Mouse (Mus musculus) embryonic facial prominence, embryonic 12.5 days (tissue): Measurements from ENCODE around the gene AC129217.1. TPM values are rescaled to one million over a fixed set of nuclear protein-coding genes. Genes with fewer than 3 reads are reported as not detected.
A peak's percentile ranks its signal among the peaks of the same experiment; 100 is the strongest.
"Not testable (repeated sequence)": the region's sequence is repeated elsewhere in the genome, so short reads cannot be mapped to it uniquely, and the experiment has no call there.

Experiments
- ATAC-seq: fragments of 200-750 bp; cut with Nextera tagmentation; 2 replicates; pipeline ENCODE4 v1.8.0; 2017; ENCODE audit not compliant: insufficient number of reproducible peaks, insufficient read depth, low FRiP score, low TSS enrichment
- H3K27ac ChIP-seq: fragments of 300-500 bp; sonication (generic); 2 replicates; pipeline ENCODE4 v1.5.1; 2016; ENCODE audit warnings: mild to moderate bottlenecking
- H3K27me3 ChIP-seq: fragments of 300-500 bp; sonication (generic); 2 replicates; pipeline ENCODE4 v1.6.1; 2016; ENCODE audit warnings: mild to moderate bottlenecking, moderate library complexity
- H3K36me3 ChIP-seq: fragments of 300-500 bp; sonication (generic); 2 replicates; pipeline ENCODE4 v1.6.1; 2016; ENCODE audit warnings: mild to moderate bottlenecking
- H3K4me1 ChIP-seq: fragments of 300-500 bp; sonication (generic); 2 replicates; pipeline ENCODE4 v1.6.1; 2016
- H3K4me2 ChIP-seq: fragments of 300-500 bp; sonication (generic); replicated peaks from 2 replicates; pipeline ENCODE4 v1.6.1; 2016; ENCODE audit warnings: mild to moderate bottlenecking, moderate library complexity
- H3K4me3 ChIP-seq: fragments of 300-500 bp; sonication (generic); 2 replicates; pipeline ENCODE4 v1.5.1; 2016; ENCODE audit warnings: mild to moderate bottlenecking
- H3K9ac ChIP-seq: fragments of 300-500 bp; sonication (generic); 2 replicates; pipeline ENCODE4 v1.6.1; 2016; ENCODE audit warnings: mild to moderate bottlenecking, moderate library complexity
- H3K9me3 ChIP-seq: fragments of 300-500 bp; sonication (generic); 2 replicates; pipeline ENCODE4 v1.6.1; 2016; ENCODE audit warnings: mild to moderate bottlenecking, moderate library complexity
- whole genome bisulfite sequencing: fragments of 180-500 bp; shearing (Covaris S2); methylation state at CpG from one replicate; pipeline ENCODE4 v1.1.7; 2016; 5-methylcytosine and 5-hydroxymethylcytosine counted together
- polyA plus RNA-seq: library from polyadenylated mRNA; unstranded; fragments of >200 nt; fragmentation: Nextera tagmentation; extraction: Ambion mirVana; gene quantifications from 2 replicates; pipeline ENCODE4 v1.2.1, GENCODE M21; 2016

Gene AC129217.1
- polyA plus RNA-seq, 1 experiment from 2014 or later, result not detected

GRCm38 (mm10) chr19:8832971-8833370, 3.4 kb downstream of the AC129217.1 start:
- no peak overlapping the region for H3K4me2 ChIP-seq
- no peak overlapping the region for H3K4me3 ChIP-seq
- H3K36me3 ChIP-seq, result peaks cover 75% of the 10 kb centered on the region
- peaks cover under 1% of the 10 kb centered on the region; the same call in 1 of the 2 replicates for H3K4me1 ChIP-seq
- H3K27me3 ChIP-seq, result no peaks in the 10 kb centered on the region
- no peak overlapping the region for H3K27ac ChIP-seq
- no peak overlapping the region for H3K9ac ChIP-seq
- H3K9me3 ChIP-seq, result no peaks in the 10 kb centered on the region
- no peak for ATAC-seq
- 95% methylated on average over 4 of the region's 4 CpGs for WGBS

- peaks cover 46% of the 10 kb centered on the region for H3K36me3 ChIP-seq
- H3K4me1 ChIP-seq, result peaks cover 31% of the 10 kb centered on the region
- not testable (repeated sequence) for H3K4me3 ChIP-seq, H3K9ac ChIP-seq, H3K27me3 ChIP-seq, H3K4me2 ChIP-seq, H3K9me3 ChIP-seq, ATAC-seq, H3K27ac ChIP-seq
- WGBS, result 97% methylated on average over 10 of the region's 10 CpGs
These were observed 6.8 kb downstream of the AC129217.1 start for GRCm38 (mm10) chr19:8836327-8836726.

GRCm38 (mm10) chr19:8837251-8837791, 7.7 kb downstream of the AC129217.1 start, which contains the start of gene Bscl2:
Gene Bscl2 (plus strand): TSS chr19:8837467.
- no peaks in the 10 kb centered on the region for H3K9me3 ChIP-seq
- ATAC-seq, result peak; percentile 49; the same call in 1 of the 2 replicates
- peaks cover 37% of the 10 kb centered on the region for H3K36me3 ChIP-seq
- peaks cover 31% of the 10 kb centered on the region for H3K4me1 ChIP-seq
- peak within 1 kb of the TSS; percentile 49 for H3K4me3 ChIP-seq
- H3K27me3 ChIP-seq, result no peaks in the 10 kb centered on the region
- H3K9ac ChIP-seq, result peak within 1 kb of the TSS; percentile 67
- under 1% methylated on average over 38 of the region's 38 CpGs for WGBS
- H3K27ac ChIP-seq, result peak within 1 kb of the TSS; percentile 97
- peak within 1 kb of the TSS; percentile 79 for H3K4me2 ChIP-seq

- H3K4me1 ChIP-seq, result peaks cover 31% of the 10 kb centered on the region
- no peaks in the 10 kb centered on the region for H3K9me3 ChIP-seq
- peak overlapping the region; percentile 67 for H3K9ac ChIP-seq
- peaks cover 29% of the 10 kb centered on the region for H3K36me3 ChIP-seq
- ATAC-seq, result 0 out of 2 replicates have a peak, but pooled peaks have one; percentile 0
- peak overlapping the region; percentile 97 for H3K27ac ChIP-seq
- peak overlapping the region; percentile 79 for H3K4me2 ChIP-seq
- 21% methylated on average over 15 of the region's 15 CpGs for WGBS
- no peaks in the 10 kb centered on the region for H3K27me3 ChIP-seq
- peak overlapping the region; percentile 49 for H3K4me3 ChIP-seq
These were observed 8.6 kb downstream of the AC129217.1 start for GRCm38 (mm10) chr19:8838041-8838730.

- 44% methylated on average over 11 of the region's 11 CpGs for WGBS
- Histone ChIP-seq H3K36me3 (peaks cover 17% of the 10 kb centered on the region), H3K9ac (peak within 1 kb of the TSS; percentile 67), H3K4me2 (peak within 1 kb of the TSS; percentile 79), H3K4me1 (peaks cover 31% of the 10 kb centered on the region), H3K9me3 (no peaks in the 10 kb centered on the region), H3K27me3 (no peaks in the 10 kb centered on the region), H3K4me3 (peak within 1 kb of the TSS; percentile 49), H3K27ac (peak within 1 kb of the TSS; percentile 97)
- ATAC-seq, result peak; percentile 73
These were observed 9.7 kb downstream of the AC129217.1 start, which contains the start of gene Gng3 for GRCm38 (mm10) chr19:8839103-8839907. Gene Gng3 (minus strand): TSS chr19:8839194.

- Histone ChIP-seq H3K9ac (peak overlapping the region; percentile 34), H3K27ac (0 out of 2 replicates have a peak overlapping the region, but pooled peaks have one; percentile 11)
These were observed 10.6 kb downstream of the AC129217.1 start for GRCm38 (mm10) chr19:8839908-8840791.

GRCm38 (mm10) chr19:8841012-8841411, 11.4 kb downstream of the AC129217.1 start:
- WGBS, result 93% methylated on average over 7 of the region's 7 CpGs
- Histone ChIP-seq H3K4me2 (peak overlapping the region; percentile 79), H3K9ac (0 out of 2 replicates have a peak overlapping the region, but pooled peaks have one; percentile 34), H3K27me3 (no peaks in the 10 kb centered on the region), H3K4me3 (no peak overlapping the region), H3K27ac (no peak overlapping the region), H3K4me1 (peaks cover 31% of the 10 kb centered on the region), H3K36me3 (peaks cover 6% of the 10 kb centered on the region; the same call in 1 of the 2 replicates), H3K9me3 (no peaks in the 10 kb centered on the region)
- ATAC-seq, result no peak

More at GRCm38 (mm10) chr19:8839908-8840791, 10.6 kb downstream of the AC129217.1 start:
- peaks cover 12% of the 10 kb centered on the region; the same call in 1 of the 2 replicates for H3K36me3 ChIP-seq
- ATAC-seq, result peak; percentile 8; the same call in 1 of the 2 replicates
- peak overlapping the region; percentile 79 for H3K4me2 ChIP-seq
- 21% methylated on average over 29 of the region's 29 CpGs for WGBS
- H3K9me3 ChIP-seq, result no peaks in the 10 kb centered on the region
- H3K4me1 ChIP-seq, result peaks cover 31% of the 10 kb centered on the region
- H3K27me3 ChIP-seq, result no peaks in the 10 kb centered on the region
- peak overlapping the region; percentile 42 for H3K4me3 ChIP-seq

- Histone ChIP-seq H3K4me2 (no peak overlapping the region), H3K4me3 (no peak overlapping the region), H3K9me3 (no peaks in the 10 kb centered on the region), H3K27ac (no peak overlapping the region), H3K36me3 (peaks cover 25% of the 10 kb centered on the region), H3K27me3 (no peaks in the 10 kb centered on the region), H3K4me1 (peaks cover 30% of the 10 kb centered on the region), H3K9ac (no peak overlapping the region)
- ATAC-seq, result no peak
- 88% methylated on average over 6 of the region's 6 CpGs for WGBS
These were observed 13.4 kb downstream of the AC129217.1 start for GRCm38 (mm10) chr19:8842961-8843360.

GRCm38 (mm10) chr19:8844371-8845129, 15.0 kb downstream of the AC129217.1 start:
- no peak overlapping the region for H3K4me2 ChIP-seq
- H3K9ac ChIP-seq, result no peak overlapping the region
- peaks cover 16% of the 10 kb centered on the region for H3K4me1 ChIP-seq
- H3K4me3 ChIP-seq, result no peak overlapping the region
- H3K27me3 ChIP-seq, result no peaks in the 10 kb centered on the region
- H3K9me3 ChIP-seq, result no peaks in the 10 kb centered on the region
- WGBS, result 61% methylated on average over 5 of the region's 5 CpGs
- no peak for ATAC-seq
- H3K36me3 ChIP-seq, result peaks cover 25% of the 10 kb centered on the region
- H3K27ac ChIP-seq, result no peak overlapping the region

- no peak for ATAC-seq
- Histone ChIP-seq H3K4me3 (no peak overlapping the region), H3K36me3 (peaks cover 20% of the 10 kb centered on the region), H3K27ac (no peak overlapping the region), H3K4me1 (peaks cover 3% of the 10 kb centered on the region; the same call in 1 of the 2 replicates), H3K27me3 (no peaks in the 10 kb centered on the region), H3K9me3 (no peaks in the 10 kb centered on the region), H3K9ac (no peak overlapping the region), H3K4me2 (no peak overlapping the region)
- WGBS, result 68% methylated on average over 5 of the region's 5 CpGs
These were observed 18.8 kb downstream of the AC129217.1 start for GRCm38 (mm10) chr19:8848356-8848755.
